Mouse (Mus musculus) kidney, adult 2 months (tissue): ENCODE measurements around the gene Ston2.

Experiments
- CTCF ChIP-seq: fragments of 200-500 bp; conservative IDR thresholded peaks from 2 replicates; pipeline ENCODE4 v1.5.1; 2011; ENCODE audit warnings: low read depth, mild to moderate bottlenecking, control low read depth, low read length, moderate library complexity, mixed read lengths; ENCODE audit not compliant: insufficient read depth, insufficient read length
- POLR2A ChIP-seq: fragments of 200-500 bp; IDR thresholded peaks from one replicate; pipeline ENCODE4 v1.6.1; 2011; ENCODE audit warnings: low read depth, low read length, control low read depth

GRCm38 (mm10) chr12:91694748-91695147 is 93.4 kb downstream of the Ston2 start:
- TF ChIP-seq CTCF (no peak), POLR2A (no peak)
